Mouse (Mus musculus) erythroid progenitor cell, adult 5-6 weeks (primary cell): ENCODE data around the gene Ccdc120. TPM values are rescaled to one million over a fixed set of nuclear protein-coding genes. Genes with fewer than 3 reads are reported as not detected.

Experiments used
- ATAC-seq: replicated peaks from 2 replicates; pipeline ENCODE4 v1.8.0; 2016; ENCODE audit warnings: moderate number of reproducible peaks, mild to moderate bottlenecking, moderate TSS enrichment, inconsistent platforms; ENCODE audit not compliant: poor library complexity, low FRiP score, severe bottlenecking
- total RNA-seq, 2 experiments: library from RNA; stranded (forward) in 1 of 2; stranded (reverse) in 1 of 2; fragments of 150-400 nt in 1 of 2; fragments of 186-747, 209-891 nt in 1 of 2; gene quantifications; 2 replicates each; pipeline versions ENCODE4 v1.2.3 to v1.2.4; 2015 to 2017; ENCODE audit warnings: low replicate concordance in 2 of 2

Gene Ccdc120
- total RNA-seq, 2 experiments from 2014 or later = not detected

DNA sequence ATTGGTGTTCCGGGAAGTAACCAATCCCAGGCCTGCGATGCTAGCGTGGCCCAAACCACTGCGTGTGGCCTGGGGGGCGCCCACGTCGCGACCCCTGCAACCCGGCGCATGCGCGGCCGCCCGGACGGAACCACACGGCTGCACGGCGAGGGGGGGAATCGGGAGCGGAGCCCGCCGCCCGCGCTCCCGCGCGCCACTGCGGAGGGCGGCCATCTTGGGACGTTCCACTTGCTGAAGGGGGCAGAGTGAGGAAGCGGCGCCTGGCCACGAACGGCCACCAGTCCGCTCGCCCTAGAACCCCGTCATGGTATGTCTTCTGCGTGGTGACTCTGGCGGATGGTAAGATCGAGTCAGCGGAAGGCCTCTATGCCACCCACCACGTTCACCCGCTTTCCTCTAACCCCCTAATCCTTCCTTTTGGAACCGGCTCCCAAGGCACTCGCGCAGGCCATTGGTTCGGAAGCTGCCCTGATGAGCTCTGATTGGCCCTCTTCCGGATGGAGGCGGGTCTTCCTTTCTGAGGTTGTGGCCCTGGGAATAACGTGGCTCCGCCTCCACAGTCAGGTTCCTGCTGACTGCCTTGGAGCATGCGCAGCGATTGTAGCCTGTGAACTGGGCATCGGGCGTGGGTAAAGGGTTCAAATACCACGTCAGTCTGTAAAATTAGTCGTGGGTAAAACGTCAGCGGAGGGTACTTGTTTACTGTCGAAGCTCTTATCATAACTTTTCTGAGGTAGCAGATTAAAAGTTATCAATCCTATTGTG, 36.4 kb downstream of the Ccdc120 start, which contains the start of gene Wdr45:
TSS of gene Wdr45 (plus strand) at position 199 of the 765 bp plus-strand sequence.
- peak; percentile 98 for ATAC-seq

DNA sequence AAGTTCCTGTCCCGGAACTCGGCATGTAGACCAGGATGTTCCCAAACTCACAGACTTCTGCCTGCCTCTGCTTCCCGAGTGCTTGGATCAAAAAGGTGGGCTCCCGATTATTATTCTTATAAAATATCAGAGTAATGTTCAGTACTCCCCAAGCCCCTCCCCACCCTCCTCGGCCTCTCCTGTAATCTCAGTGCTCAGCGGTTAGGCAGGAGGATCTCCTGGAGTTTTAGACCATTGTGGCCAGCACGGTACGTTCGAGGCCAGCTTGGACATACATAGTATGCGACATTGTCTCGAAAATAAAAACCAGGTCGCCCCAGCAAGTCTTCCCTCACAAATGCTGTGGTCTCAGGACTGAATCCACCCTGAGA, 37.0 kb downstream of the Ccdc120 start:
- ATAC-seq = peak; percentile 52; the same call in 1 of the 2 replicates

DNA sequence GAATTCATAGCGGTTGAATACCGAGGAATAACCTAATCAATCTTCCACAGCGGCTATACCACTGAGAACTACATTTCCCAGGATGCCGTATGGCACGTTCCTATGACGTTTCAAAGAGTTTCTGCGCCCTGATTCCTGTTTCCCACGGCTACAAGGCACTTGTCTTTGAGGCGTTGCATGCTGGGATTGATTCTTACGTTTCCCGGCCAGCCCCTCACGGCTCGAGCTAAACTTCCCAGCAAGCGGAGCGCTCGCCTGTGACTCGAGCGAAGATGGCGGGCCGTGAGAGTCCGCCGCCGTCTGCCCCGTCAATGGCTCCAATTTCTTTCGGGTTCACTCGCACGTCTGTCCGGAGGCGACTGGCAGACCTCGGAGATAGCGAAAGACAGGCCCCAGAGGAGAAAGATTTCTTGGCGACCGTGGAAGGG, 53.7 kb downstream of the Ccdc120 start, which contains the start of gene Gpkow:
TSS of gene Gpkow (plus strand) at position 178 of the 428 bp plus-strand sequence.
- ATAC-seq = peak; percentile 100

DNA sequence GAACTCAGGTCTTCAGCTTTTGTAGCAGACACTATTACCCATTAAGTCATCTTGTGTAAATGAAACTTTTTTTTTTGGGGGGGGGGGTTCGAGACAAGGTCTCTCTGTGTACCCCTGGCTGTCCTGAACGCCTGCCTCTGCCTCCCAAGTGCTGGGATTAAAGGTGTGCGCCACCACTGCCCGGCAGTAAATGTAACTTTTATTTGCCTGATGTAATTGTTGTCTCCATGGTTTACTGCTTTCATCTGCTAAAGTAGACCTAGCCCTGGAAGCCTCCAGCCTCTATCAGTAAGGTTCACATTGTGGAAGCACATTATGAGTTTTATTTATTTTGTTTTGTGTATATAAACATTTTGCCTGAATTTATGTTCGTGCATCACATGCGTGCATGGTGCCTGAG, 54.2 kb downstream of the Ccdc120 start:
- ATAC-seq = peak; percentile 3; the same call in 1 of the 2 replicates

DNA sequence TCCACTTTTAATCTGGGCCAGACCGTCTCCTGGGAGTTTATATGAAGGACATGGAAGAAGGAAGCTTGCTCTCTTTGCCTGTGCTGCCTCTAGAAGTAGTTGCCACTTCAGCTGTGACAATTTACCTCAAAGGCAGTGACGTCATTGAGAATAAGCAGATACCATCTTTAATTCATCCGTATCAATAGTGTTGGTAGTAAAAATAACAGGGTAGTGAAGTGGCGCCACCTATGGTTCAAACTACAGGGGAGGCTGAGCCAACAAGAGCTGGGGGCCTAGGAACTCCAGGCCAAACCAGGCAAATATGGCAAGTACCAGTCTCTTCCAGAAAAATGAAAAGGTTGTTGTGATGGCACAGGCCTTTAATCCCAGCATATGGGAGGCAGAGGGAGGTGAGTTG, 57.8 kb downstream of the Ccdc120 start:
- ATAC-seq = no peak

DNA sequence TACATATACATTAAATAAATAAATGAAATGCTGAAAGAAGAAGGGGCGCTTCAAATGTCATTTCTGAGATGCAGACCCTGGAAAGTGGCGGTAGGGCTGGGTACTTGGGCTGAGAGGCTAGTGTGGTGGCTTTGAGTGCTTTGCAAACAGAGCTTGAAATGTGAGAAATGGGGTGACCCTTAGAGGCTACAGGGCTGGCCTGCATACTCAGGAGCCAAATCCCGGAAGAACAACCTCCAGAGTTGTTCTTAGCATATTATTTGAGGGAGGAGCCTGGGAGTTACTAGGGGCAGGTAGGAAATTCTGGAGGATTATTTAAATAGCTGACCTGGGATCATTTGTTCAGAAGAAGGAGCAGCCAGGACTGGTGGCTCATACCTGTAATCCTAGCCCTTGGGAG, 60.2 kb downstream of the Ccdc120 start:
- no peak for ATAC-seq

DNA sequence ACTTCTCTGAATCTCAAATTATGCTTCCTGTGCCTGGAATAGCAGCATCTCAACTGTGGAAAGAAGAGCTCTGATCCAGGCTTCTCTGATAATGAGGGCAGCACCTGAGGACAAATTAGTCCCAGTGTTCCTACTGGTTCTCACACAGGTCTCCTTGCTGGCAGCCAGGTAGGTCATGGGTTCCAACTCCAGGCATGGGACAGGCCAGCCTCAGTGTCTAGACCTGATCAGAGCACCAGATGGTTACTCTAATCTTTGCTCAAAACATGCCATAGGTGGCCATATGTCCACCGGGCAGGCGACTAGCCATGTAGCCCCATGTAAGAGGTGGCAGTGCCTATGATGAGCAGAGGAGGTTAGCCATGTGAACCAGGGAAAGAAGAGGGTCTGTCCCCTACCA, 62.4 kb downstream of the Ccdc120 start:
- ATAC-seq = no peak

Other genes with a start within 250 kb of the Ccdc120 start
- gene Foxp3, start 177.3 kb downstream of the Ccdc120 start, total RNA-seq (2015; ENCODE audit: low replicate concordance) = 2.2 and 3.8 TPM in 2 replicates
- not detected in 2 replicates for gene Foxp3, start 177.3 kb downstream of the Ccdc120 start, total RNA-seq (2017; ENCODE audit: low replicate concordance)
- 10.1 TPM in 1 of 2 replicates, not detected in the other for gene Ppp1r3f, start 176.6 kb downstream of the Ccdc120 start, total RNA-seq (2015; ENCODE audit: low replicate concordance)
- gene Ppp1r3f, start 176.6 kb downstream of the Ccdc120 start, total RNA-seq (2017; ENCODE audit: low replicate concordance) = 0.26 TPM in 1 of 2 replicates, not detected in the other
- gene Ccdc22, start 145.4 kb downstream of the Ccdc120 start, total RNA-seq (2015; ENCODE audit: low replicate concordance) = 8.6 and 9.2 TPM in 2 replicates
- 12.0 and 17.3 TPM in 2 replicates for gene Ccdc22, start 145.4 kb downstream of the Ccdc120 start, total RNA-seq (2017; ENCODE audit: low replicate concordance)
- gene Cacna1f, start 143.8 kb downstream of the Ccdc120 start, total RNA-seq (2015; ENCODE audit: low replicate concordance) = not detected in 2 replicates
- gene Cacna1f, start 143.8 kb downstream of the Ccdc120 start, total RNA-seq (2017; ENCODE audit: low replicate concordance) = not detected in 2 replicates
- not detected in 2 replicates for gene Syp, start 112.4 kb downstream of the Ccdc120 start, total RNA-seq (2015; ENCODE audit: low replicate concordance)
- 0.51 TPM in 1 of 2 replicates, not detected in the other for gene Syp, start 112.4 kb downstream of the Ccdc120 start, total RNA-seq (2017; ENCODE audit: low replicate concordance)
- gene Prickle3, start 93.6 kb downstream of the Ccdc120 start, total RNA-seq (2015; ENCODE audit: low replicate concordance) = 0.72 and 1.3 TPM in 2 replicates
- 0.23 and 0.90 TPM in 2 replicates for gene Prickle3, start 93.6 kb downstream of the Ccdc120 start, total RNA-seq (2017; ENCODE audit: low replicate concordance)
- gene Plp2, start 79.5 kb downstream of the Ccdc120 start, total RNA-seq (2015; ENCODE audit: low replicate concordance) = 64.6 and 96.2 TPM in 2 replicates
- gene Plp2, start 79.5 kb downstream of the Ccdc120 start, total RNA-seq (2017; ENCODE audit: low replicate concordance) = 9.6 and 18.7 TPM in 2 replicates
- not detected in 2 replicates for gene Magix, start 69.7 kb downstream of the Ccdc120 start, total RNA-seq (2015; ENCODE audit: low replicate concordance)
- gene Magix, start 69.7 kb downstream of the Ccdc120 start, total RNA-seq (2017; ENCODE audit: low replicate concordance) = not detected in 2 replicates
- gene Gpkow, start 53.8 kb downstream of the Ccdc120 start, total RNA-seq (2015; ENCODE audit: low replicate concordance) = 10.5 and 31.9 TPM in 2 replicates
- 12.6 and 25.0 TPM in 2 replicates for gene Gpkow, start 53.8 kb downstream of the Ccdc120 start, total RNA-seq (2017; ENCODE audit: low replicate concordance)
- gene Wdr45, start 36.6 kb downstream of the Ccdc120 start, total RNA-seq (2015; ENCODE audit: low replicate concordance) = 42.2 and 59.5 TPM in 2 replicates
- gene Wdr45, start 36.6 kb downstream of the Ccdc120 start, total RNA-seq (2017; ENCODE audit: low replicate concordance) = 36.0 and 46.8 TPM in 2 replicates
- gene Gm45208, start 28.7 kb downstream of the Ccdc120 start, total RNA-seq (2015; ENCODE audit: low replicate concordance) = not detected in 2 replicates
- gene Gm45208, start 28.7 kb downstream of the Ccdc120 start, total RNA-seq (2017; ENCODE audit: low replicate concordance) = not detected in 2 replicates
- gene Praf2, start 22.5 kb downstream of the Ccdc120 start, total RNA-seq (2015; ENCODE audit: low replicate concordance) = 1.3 and 2.5 TPM in 2 replicates
- gene Praf2, start 22.5 kb downstream of the Ccdc120 start, total RNA-seq (2017; ENCODE audit: low replicate concordance) = 2.1 TPM in 1 of 2 replicates, not detected in the other
- gene Tfe3, start 11.7 kb upstream of the Ccdc120 start, total RNA-seq (2015; ENCODE audit: low replicate concordance) = 18.9 and 23.4 TPM in 2 replicates
- 21.5 and 22.7 TPM in 2 replicates for gene Tfe3, start 11.7 kb upstream of the Ccdc120 start, total RNA-seq (2017; ENCODE audit: low replicate concordance)
- 91.0 and 94.4 TPM in 2 replicates for gene Gripap1, start 38.9 kb upstream of the Ccdc120 start, total RNA-seq (2015; ENCODE audit: low replicate concordance)
- gene Gripap1, start 38.9 kb upstream of the Ccdc120 start, total RNA-seq (2017; ENCODE audit: low replicate concordance) = 87.0 and 176 TPM in 2 replicates
- 0.84 and 1.8 TPM in 2 replicates for gene Kcnd1, start 71.4 kb upstream of the Ccdc120 start, total RNA-seq (2015; ENCODE audit: low replicate concordance)
- 0.68 and 3.6 TPM in 2 replicates for gene Kcnd1, start 71.4 kb upstream of the Ccdc120 start, total RNA-seq (2017; ENCODE audit: low replicate concordance)
- gene Otud5, start 90.5 kb upstream of the Ccdc120 start, total RNA-seq (2015; ENCODE audit: low replicate concordance) = 327 and 376 TPM in 2 replicates
- gene Otud5, start 90.5 kb upstream of the Ccdc120 start, total RNA-seq (2017; ENCODE audit: low replicate concordance) = 471 and 476 TPM in 2 replicates
- 37.1 and 59.1 TPM in 2 replicates for gene Pim2, start 127.4 kb upstream of the Ccdc120 start, total RNA-seq (2015; ENCODE audit: low replicate concordance)
- 16.0 and 22.5 TPM in 2 replicates for gene Pim2, start 127.4 kb upstream of the Ccdc120 start, total RNA-seq (2017; ENCODE audit: low replicate concordance)
- gene Slc35a2, start 133.1 kb upstream of the Ccdc120 start, total RNA-seq (2015; ENCODE audit: low replicate concordance) = 5.0 TPM in 1 of 2 replicates, not detected in the other
- 1.4 and 9.8 TPM in 2 replicates for gene Slc35a2, start 133.1 kb upstream of the Ccdc120 start, total RNA-seq (2017; ENCODE audit: low replicate concordance)
- 23.1 and 24.9 TPM in 2 replicates for gene Pqbp1, start 148.4 kb upstream of the Ccdc120 start, total RNA-seq (2015; ENCODE audit: low replicate concordance)
- 33.5 and 85.4 TPM in 2 replicates for gene Pqbp1, start 148.4 kb upstream of the Ccdc120 start, total RNA-seq (2017; ENCODE audit: low replicate concordance)
- gene Timm17b, start 148.5 kb upstream of the Ccdc120 start, total RNA-seq (2015; ENCODE audit: low replicate concordance) = 53.2 and 63.4 TPM in 2 replicates
- gene Timm17b, start 148.5 kb upstream of the Ccdc120 start, total RNA-seq (2017; ENCODE audit: low replicate concordance) = 10.7 and 20.7 TPM in 2 replicates
- not detected in 2 replicates for gene Gm10491, start 156.9 kb upstream of the Ccdc120 start, total RNA-seq (2015; ENCODE audit: low replicate concordance)
- gene Gm10491, start 156.9 kb upstream of the Ccdc120 start, total RNA-seq (2017; ENCODE audit: low replicate concordance) = not detected in 2 replicates
- not detected in 2 replicates for gene Gm10490, start 158.6 kb upstream of the Ccdc120 start, total RNA-seq (2015; ENCODE audit: low replicate concordance)
- gene Gm10490, start 158.6 kb upstream of the Ccdc120 start, total RNA-seq (2017; ENCODE audit: low replicate concordance) = not detected in 2 replicates
- gene Pcsk1n, start 168.9 kb upstream of the Ccdc120 start, total RNA-seq (2015; ENCODE audit: low replicate concordance) = not detected in 2 replicates
- gene Pcsk1n, start 168.9 kb upstream of the Ccdc120 start, total RNA-seq (2017; ENCODE audit: low replicate concordance) = not detected in 2 replicates
- gene Eras, start 177.7 kb upstream of the Ccdc120 start, total RNA-seq (2015; ENCODE audit: low replicate concordance) = not detected in 2 replicates
- not detected in 2 replicates for gene Eras, start 177.7 kb upstream of the Ccdc120 start, total RNA-seq (2017; ENCODE audit: low replicate concordance)
- gene Hdac6, start 197.0 kb upstream of the Ccdc120 start, total RNA-seq (2015; ENCODE audit: low replicate concordance) = 7.2 and 15.9 TPM in 2 replicates
- 13.0 and 21.8 TPM in 2 replicates for gene Hdac6, start 197.0 kb upstream of the Ccdc120 start, total RNA-seq (2017; ENCODE audit: low replicate concordance)
- gene Gata1, start 227.2 kb upstream of the Ccdc120 start, total RNA-seq (2015; ENCODE audit: low replicate concordance) = 205 and 250 TPM in 2 replicates
- 129 and 147 TPM in 2 replicates for gene Gata1, start 227.2 kb upstream of the Ccdc120 start, total RNA-seq (2017; ENCODE audit: low replicate concordance)